Mouse (Mus musculus): ENCODE results near the gene Trp53bp2. TPM values are rescaled to one million over a fixed set of nuclear protein-coding genes. Genes with fewer than 3 reads are reported as not detected.

The Trp53bp2 gene
- 10 to 100 TPM; 19.9 to 20.2 TPM for total RNA-seq (2021)
- long read RNA-seq, experiment 1, partial matches to known transcripts, result 7 of 7 reads
- long read RNA-seq, experiment 1, other reads (novel, unspliced or antisense), result 0 of 7 reads
- long read RNA-seq, experiment 2, full-length matches to known transcripts, result 3 of 6 reads
- long read RNA-seq, experiment 2, partial matches to known transcripts, result 1 of 6 reads
- long read RNA-seq, experiment 2, other reads (novel, unspliced or antisense), result 2 of 6 reads

DNA sequence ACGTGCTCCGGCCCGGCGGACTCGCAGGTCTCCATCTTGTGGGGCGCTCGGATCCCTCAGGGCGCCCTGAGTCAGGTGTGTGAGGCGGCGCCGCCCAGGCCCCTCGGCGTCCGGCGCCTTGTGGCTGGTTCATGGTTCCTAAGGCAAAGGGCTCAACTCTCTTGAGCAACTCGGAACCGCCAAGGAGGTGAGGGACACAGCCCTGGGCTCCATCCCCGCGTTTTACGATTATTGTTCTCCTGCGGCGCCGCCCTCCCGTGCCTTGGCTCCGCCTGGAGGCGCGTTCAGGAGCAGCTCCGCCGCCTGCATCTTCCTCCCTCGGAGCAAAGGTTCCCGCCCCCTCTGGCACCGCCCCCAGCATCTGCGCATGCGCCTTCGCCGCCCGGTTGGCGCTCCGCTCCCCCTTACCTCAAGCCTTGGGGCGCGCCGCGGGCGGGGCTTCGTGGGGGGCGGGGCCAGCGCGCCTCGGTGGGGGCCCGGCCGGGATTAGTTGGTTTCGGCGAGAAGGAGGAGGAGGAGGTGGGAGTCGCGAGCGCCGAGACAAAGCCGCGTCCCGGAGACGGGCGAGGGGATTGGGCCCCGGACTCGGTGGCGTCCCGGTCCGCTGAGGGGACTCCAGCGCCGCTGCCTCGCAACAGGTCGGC, at the start of gene Trp53bp2:
Trp53bp2 (plus strand) TSS at position 489 of the 644 bp plus-strand sequence.
- peak; percentile 100 for DNase-seq

- no peak for DNase-seq
Measured at GRCm38 (mm10) chr1:182362703-182363102, 46.3 kb upstream of the Trp53bp2 start.

DNA sequence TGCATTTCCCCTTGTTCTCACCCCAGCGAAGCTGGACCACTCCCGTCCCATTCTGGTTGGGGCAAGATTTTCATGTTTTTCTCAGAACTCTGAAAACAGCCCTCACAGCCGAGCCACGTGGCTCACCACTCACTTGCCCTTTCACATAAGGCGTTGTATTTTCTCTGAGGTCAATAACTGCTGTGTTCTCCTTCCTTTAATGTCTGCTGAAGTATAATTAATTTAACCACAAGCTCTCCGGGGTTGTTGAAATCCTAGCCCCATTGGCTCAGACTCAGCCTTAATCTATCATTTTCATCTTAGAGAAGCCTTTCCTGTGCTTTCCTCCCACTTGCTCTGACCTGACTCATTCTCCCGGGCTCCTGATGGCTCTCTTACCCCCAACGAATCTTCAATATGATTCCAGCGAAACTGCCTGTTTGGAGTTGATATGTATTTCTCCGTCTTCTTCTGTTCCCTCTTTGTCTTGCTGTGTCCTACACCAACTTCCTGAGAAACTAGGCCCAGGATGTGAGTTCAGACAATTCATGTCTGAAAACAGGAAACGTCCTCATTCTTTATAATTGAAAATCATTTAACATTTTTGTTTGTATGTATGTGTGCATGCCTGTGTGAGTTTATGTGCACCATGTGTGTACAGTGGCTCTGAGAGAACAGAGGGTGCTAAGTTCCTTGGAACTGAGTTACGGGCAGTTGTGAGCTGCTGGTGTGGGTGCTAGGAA, 45.1 kb upstream of the Trp53bp2 start:
- DNase-seq, result no peak

GRCm38 (mm10) chr1:182368309-182368708, 40.7 kb upstream of the Trp53bp2 start:
- DNase-seq, result no peak

DNA sequence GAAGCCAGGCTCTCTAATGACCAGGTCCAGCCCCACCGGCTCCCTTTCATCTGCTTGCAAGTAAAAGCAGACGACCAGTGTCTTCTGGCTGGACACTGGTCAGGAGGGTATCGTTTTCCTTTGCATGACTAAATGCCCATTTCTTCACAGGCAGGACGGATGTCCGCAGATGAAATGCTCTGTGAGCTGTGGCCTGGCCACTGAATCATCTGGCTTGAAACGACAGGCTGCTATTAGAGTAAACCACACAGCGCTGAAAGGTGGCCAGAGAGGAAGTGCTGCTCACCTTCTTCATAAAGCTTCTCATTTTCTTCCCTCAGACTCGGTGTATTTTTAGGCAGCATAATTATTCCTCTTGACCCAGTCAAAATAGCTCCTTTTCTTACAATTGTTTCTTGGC, 40.2 kb upstream of the Trp53bp2 start:
- DNase-seq, result peak in 1 of 2 experiments; percentile 16

GRCm38 (mm10) chr1:182369435-182369834, 39.5 kb upstream of the Trp53bp2 start:
- DNase-seq, result no peak

GRCm38 (mm10) chr1:182371891-182372290, 37.1 kb upstream of the Trp53bp2 start:
- DNase-seq, result peak; percentile 20 to 41

- DNase-seq, result peak in 1 of 2 experiments; percentile 16
Measured at GRCm38 (mm10) chr1:182376221-182376620, 32.8 kb upstream of the Trp53bp2 start.

GRCm38 (mm10) chr1:182376826-182377225, 32.1 kb upstream of the Trp53bp2 start:
- DNase-seq, result no peak

DNA sequence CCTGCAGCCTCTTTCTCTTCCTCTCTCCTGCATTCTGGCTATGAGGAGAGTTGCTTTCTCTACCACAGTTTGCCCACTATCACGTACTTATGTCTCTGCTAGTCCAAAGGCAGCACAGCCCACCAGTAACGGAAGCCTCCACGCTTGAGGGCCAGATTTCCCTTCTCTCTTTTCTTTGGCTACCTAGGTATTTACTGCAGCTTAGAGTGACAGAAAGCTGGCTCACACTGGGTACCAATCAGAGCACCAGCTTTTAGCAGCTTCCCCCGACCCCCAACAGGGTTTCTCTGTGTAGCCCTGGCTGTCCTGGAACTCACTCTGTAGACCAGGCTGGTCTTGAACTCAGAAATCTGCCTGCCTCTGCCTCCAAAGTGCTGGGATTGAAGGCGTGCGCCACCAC, 31.5 kb upstream of the Trp53bp2 start:
- DNase-seq, result no peak

- DNase-seq, result no peak
Measured at GRCm38 (mm10) chr1:182378205-182378835, 30.7 kb upstream of the Trp53bp2 start.

DNA sequence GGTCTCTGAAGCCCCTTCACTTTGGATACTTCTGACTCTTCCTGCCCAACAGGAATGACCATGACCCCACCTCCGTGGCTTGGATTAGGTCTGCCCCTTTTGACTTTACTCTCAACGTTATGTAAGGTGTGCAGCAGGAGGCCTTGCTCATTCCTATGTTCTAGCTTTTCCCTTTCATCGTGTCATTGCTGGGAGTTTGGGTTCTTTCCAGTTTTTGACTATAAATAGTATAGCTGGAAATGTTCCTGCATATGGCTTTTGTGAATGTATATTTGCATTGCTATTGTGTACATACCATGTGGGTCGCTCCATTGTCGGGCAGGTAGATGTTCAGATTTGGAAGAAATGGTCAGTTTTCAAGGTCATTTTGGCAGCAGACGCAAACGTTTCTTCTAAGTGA, 30.1 kb upstream of the Trp53bp2 start:
- DNase-seq, result no peak

- no peak for DNase-seq
Measured at GRCm38 (mm10) chr1:182380683-182381082, 28.3 kb upstream of the Trp53bp2 start.

DNA sequence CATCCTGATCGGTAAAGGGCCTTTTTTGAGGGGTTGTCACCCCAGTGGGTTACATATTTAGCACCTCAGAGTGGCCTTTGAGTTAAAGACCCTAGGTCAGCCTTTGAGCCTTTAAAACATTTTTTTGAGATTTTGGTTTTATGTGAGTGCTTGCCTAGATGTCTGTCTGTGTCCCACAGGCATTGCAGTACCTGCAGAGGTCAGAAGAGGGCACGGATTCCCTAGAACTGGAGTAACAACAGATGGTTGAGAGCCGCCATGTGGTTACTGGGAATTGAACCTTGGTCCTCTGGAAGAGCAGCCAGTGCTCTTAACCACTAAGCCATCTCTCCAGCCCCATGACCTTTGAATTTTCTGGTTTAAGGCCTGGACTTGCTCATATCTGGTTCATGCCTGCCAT, 27.6 kb upstream of the Trp53bp2 start:
- DNase-seq, result no peak

DNA sequence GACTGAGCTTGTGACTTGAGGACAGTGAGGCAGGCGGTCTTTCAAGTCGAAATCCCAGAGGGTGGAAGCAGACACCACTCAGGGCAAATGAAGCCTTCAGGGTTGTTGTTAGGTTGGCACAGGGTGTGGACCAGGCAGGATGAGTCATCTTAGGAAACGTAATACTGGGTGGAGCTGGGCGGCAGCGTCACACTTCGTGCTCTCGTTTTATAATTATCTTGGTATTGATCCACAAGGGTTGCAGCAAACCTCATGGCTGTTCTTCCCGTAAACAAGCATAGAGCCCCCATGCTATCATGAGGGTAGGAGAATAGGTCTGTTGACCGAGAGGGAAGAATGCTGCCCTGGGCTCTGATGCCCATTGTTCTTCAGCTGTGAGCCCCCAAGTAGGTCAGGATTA, 25.9 kb upstream of the Trp53bp2 start:
- peak in 1 of 2 experiments; percentile 7 for DNase-seq

- no peak for DNase-seq
Measured at GRCm38 (mm10) chr1:182386449-182386848, 22.5 kb upstream of the Trp53bp2 start.

- DNase-seq, result no peak
Measured at GRCm38 (mm10) chr1:182388729-182389128, 20.2 kb upstream of the Trp53bp2 start.

- no peak for DNase-seq
Measured at GRCm38 (mm10) chr1:182398171-182398570, 10.8 kb upstream of the Trp53bp2 start.

GRCm38 (mm10) chr1:182398780-182399179, 10.2 kb upstream of the Trp53bp2 start:
- DNase-seq, result no peak

DNA sequence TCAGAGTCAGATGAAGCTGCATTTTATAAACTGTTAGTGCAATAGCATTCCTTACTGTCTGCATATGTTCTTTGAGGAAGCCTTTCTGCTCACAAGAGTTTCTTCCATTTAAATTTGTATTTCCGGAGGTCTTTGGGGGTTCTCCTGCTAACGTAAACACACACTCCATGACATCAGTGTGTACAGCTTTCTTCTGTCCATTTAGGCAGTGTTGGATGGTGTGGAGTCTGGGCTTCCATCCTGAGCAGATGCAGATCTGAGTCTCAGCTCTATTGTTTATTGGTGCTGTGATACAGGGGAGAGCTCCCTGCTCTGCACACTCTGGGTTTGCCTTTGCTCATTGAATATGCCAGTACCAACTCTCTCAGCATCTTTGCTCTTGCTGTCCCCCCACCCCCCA, 9.8 kb upstream of the Trp53bp2 start:
- DNase-seq, result no peak

DNA sequence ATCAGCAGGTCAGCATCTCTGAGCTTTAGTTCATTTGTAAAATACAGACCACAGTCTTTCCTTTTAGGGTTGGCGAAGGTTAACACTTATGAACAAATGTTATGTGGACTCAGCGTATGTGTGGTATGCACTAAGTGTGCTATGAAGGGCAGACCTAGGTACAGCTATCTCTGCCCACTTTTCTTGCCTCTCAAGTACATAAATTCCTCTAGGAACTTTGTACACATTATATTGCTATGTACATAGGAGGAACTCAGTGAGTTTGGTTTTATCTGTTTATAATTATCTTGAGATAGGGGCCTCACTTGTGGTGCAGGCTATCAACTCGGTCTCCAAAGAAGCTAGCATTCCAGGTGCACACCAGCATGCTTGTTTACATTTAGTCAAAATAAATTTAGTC, 9.1 kb upstream of the Trp53bp2 start:
- no peak for DNase-seq

DNA sequence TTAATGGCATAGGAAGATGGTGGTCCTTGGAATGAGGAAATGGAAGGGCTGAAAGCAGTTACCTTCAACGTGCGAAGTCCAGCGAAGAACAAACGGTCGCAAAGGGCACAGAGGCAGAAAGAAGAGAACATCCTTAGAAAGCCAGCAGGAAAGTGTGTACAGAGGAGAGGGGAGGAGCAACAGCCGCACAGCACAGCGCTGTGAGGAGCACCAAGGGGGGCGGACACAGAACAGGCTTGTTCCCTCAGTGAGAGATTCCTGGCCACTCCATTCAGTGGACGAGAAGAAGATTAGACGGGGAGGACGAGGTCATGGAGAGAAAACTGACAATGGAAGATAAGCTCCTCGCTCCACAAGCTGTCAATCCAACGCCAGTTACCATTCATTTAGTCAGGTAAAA, 5.9 kb upstream of the Trp53bp2 start:
- DNase-seq, result no peak

GRCm38 (mm10) chr1:182406621-182407020, 2.4 kb upstream of the Trp53bp2 start:
- no peak for DNase-seq
